Mouse (Mus musculus) E14TG2a.4 (cell line): ENCODE measurements around the gene Prss45.

ENCODE experiments used
- H3K27me3 ChIP-seq: 2 replicates; pipeline ENCODE4 v1.6.1; 2014; ENCODE audit warnings: low read length, control low read depth; ENCODE audit not compliant: insufficient read depth
- H3K36me3 ChIP-seq: 2 replicates; pipeline ENCODE4 v1.6.1; 2014; ENCODE audit warnings: low read length, control low read depth; ENCODE audit not compliant: insufficient read depth
- H3K4me1 ChIP-seq: replicated peaks from 2 replicates; pipeline ENCODE4 v1.6.1; 2014; ENCODE audit warnings: low read depth, low read length, control low read depth
- H3K4me3 ChIP-seq: replicated peaks from 2 replicates; pipeline ENCODE4 v1.5.1; 2014; ENCODE audit warnings: mild to moderate bottlenecking, low read length
- H3K9me3 ChIP-seq: 2 replicates; pipeline ENCODE4 v1.6.1; 2014; ENCODE audit warnings: low read length, control low read depth
- CTCF ChIP-seq: conservative IDR thresholded peaks from 2 replicates; pipeline ENCODE4 v1.5.1; 2014; ENCODE audit warnings: low read length
- NANOG ChIP-seq: IDR thresholded peaks from 2 replicates; pipeline ENCODE4 v1.6.1; 2014; ENCODE audit warnings: borderline replicate concordance, low read length, mixed read lengths
- POU5F1 ChIP-seq: IDR thresholded peaks from 2 replicates; pipeline ENCODE4 v1.6.1; 2014; ENCODE audit warnings: low read length, borderline replicate concordance

The Prss45 gene

GRCm38 (mm10) chr9:110873681-110874659, 39.6 kb downstream of the Prss45 start:
- TF ChIP-seq CTCF: no peak
- no peak for TF ChIP-seq POU5F1
- TF ChIP-seq NANOG: no peak
- Histone ChIP-seq H3K36me3 (no peaks in the 10 kb centered on the region), H3K9me3 (no peaks in the 10 kb centered on the region), H3K4me3 (peak overlapping the region; percentile 77), H3K27me3 (peaks cover 48% of the 10 kb centered on the region), H3K4me1 (peaks cover 26% of the 10 kb centered on the region)

GRCm38 (mm10) chr9:110874660-110875191, 40.3 kb downstream of the Prss45 start:
- Histone ChIP-seq H3K36me3 (no peaks in the 10 kb centered on the region), H3K4me1 (peaks cover 33% of the 10 kb centered on the region), H3K4me3 (no peak overlapping the region), H3K9me3 (no peaks in the 10 kb centered on the region), H3K27me3 (peaks cover 55% of the 10 kb centered on the region)
- TF ChIP-seq CTCF: no peak
- no peak for TF ChIP-seq POU5F1
- TF ChIP-seq NANOG: no peak

- TF ChIP-seq POU5F1: no peak
- no peak for TF ChIP-seq NANOG
- no peak for TF ChIP-seq CTCF
- Histone ChIP-seq H3K27me3 (peaks cover 59% of the 10 kb centered on the region), H3K4me3 (no peak overlapping the region), H3K36me3 (no peaks in the 10 kb centered on the region), H3K9me3 (no peaks in the 10 kb centered on the region), H3K4me1 (peaks cover 35% of the 10 kb centered on the region)
These were observed 40.9 kb downstream of the Prss45 start for GRCm38 (mm10) chr9:110875288-110875695.

- H3K4me3 ChIP-seq: no peak overlapping the region
- TF ChIP-seq NANOG (no peak), POU5F1 (no peak), CTCF (no peak)
- no peaks in the 10 kb centered on the region for H3K36me3 ChIP-seq
- H3K9me3 ChIP-seq: no peaks in the 10 kb centered on the region
- H3K27me3 ChIP-seq: peaks cover 68% of the 10 kb centered on the region
- peaks cover 55% of the 10 kb centered on the region for H3K4me1 ChIP-seq
These were observed 43.0 kb downstream of the Prss45 start for GRCm38 (mm10) chr9:110877353-110877752.

- no peaks in the 10 kb centered on the region for H3K9me3 ChIP-seq
- peaks cover 63% of the 10 kb centered on the region for H3K27me3 ChIP-seq
- no peak for TF ChIP-seq NANOG
- TF ChIP-seq CTCF: no peak
- TF ChIP-seq POU5F1: no peak
- no peaks in the 10 kb centered on the region for H3K36me3 ChIP-seq
- peaks cover 58% of the 10 kb centered on the region for H3K4me1 ChIP-seq
- H3K4me3 ChIP-seq: no peak overlapping the region
These were observed 43.5 kb downstream of the Prss45 start for GRCm38 (mm10) chr9:110877888-110878287.

- no peaks in the 10 kb centered on the region for H3K9me3 ChIP-seq
- H3K27me3 ChIP-seq: peaks cover 48% of the 10 kb centered on the region
- peaks cover 51% of the 10 kb centered on the region for H3K4me1 ChIP-seq
- H3K4me3 ChIP-seq: peak within 1 kb of the TSS; percentile 86
- peaks cover 11% of the 10 kb centered on the region; the same call in 1 of the 2 replicates for H3K36me3 ChIP-seq
- no peak for TF ChIP-seq NANOG
- no peak for TF ChIP-seq CTCF
- TF ChIP-seq POU5F1: no peak
These were observed 45.0 kb downstream of the Prss45 start, which contains the start of gene Als2cl for GRCm38 (mm10) chr9:110879191-110879920. Gene Als2cl, plus strand, starts transcription at chr9:110879870.

- H3K27me3 ChIP-seq: peaks cover 45% of the 10 kb centered on the region
- H3K9me3 ChIP-seq: no peaks in the 10 kb centered on the region
- peak within 1 kb of the TSS; percentile 86 for H3K4me3 ChIP-seq
- peaks cover 18% of the 10 kb centered on the region for H3K36me3 ChIP-seq
- H3K4me1 ChIP-seq: peaks cover 46% of the 10 kb centered on the region
- TF ChIP-seq NANOG: no peak
- TF ChIP-seq CTCF: no peak
- no peak for TF ChIP-seq POU5F1
These were observed 45.7 kb downstream of the Prss45 start, which contains the start of gene Tmie for GRCm38 (mm10) chr9:110879998-110880561. Gene Tmie, minus strand, starts transcription at chr9:110880113.

- Histone ChIP-seq H3K4me3 (peak overlapping the region; percentile 86), H3K27me3 (peaks cover 45% of the 10 kb centered on the region), H3K9me3 (no peaks in the 10 kb centered on the region), H3K4me1 (peaks cover 40% of the 10 kb centered on the region), H3K36me3 (peaks cover 25% of the 10 kb centered on the region)
- TF ChIP-seq NANOG: no peak
- no peak for TF ChIP-seq CTCF
- TF ChIP-seq POU5F1: no peak
These were observed 46.4 kb downstream of the Prss45 start for GRCm38 (mm10) chr9:110880772-110881171.
